Mouse (Mus musculus): Measurements from ENCODE around the gene Wdr24.
A peak's percentile ranks its signal among the peaks of the same experiment; 100 is the strongest.

Wdr24 gene

DNA sequence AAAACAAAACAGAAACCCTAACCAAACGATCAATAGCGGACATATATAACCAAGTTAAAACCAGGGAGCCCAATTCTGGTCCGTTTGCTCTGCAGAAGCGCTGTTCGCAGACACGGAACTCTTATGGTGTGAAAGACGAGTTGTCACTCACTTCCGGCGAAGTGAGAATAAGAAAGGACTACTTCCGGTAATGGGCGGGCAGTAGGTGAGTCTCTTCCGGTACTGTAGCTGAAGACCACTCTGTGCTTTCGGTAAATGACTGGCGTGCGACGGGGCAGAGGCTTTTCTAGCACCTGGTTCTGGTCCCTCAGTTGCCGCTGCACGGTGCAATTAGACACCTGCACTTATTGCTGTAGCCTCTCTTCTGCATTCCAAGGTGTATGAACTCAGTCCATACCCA lies at the start of gene Wdr24:
TSS of gene Wdr24 (plus strand) at position 176 of the 400 bp plus-strand sequence.
- no peaks in the 10 kb centered on the region for H3K36me3 ChIP-seq (ENCODE audit: control insufficient read depth, insufficient read depth, low read length, poor library complexity, severe bottlenecking)
- DNase-seq (ENCODE audit: low read depth, low spot score), result peak; percentile 90
- H3K27me3 ChIP-seq (ENCODE audit: control insufficient read depth, insufficient read depth, low read length, poor library complexity, severe bottlenecking), result no peaks in the 10 kb centered on the region; the same call in 1 of the 2 replicates

DNA sequence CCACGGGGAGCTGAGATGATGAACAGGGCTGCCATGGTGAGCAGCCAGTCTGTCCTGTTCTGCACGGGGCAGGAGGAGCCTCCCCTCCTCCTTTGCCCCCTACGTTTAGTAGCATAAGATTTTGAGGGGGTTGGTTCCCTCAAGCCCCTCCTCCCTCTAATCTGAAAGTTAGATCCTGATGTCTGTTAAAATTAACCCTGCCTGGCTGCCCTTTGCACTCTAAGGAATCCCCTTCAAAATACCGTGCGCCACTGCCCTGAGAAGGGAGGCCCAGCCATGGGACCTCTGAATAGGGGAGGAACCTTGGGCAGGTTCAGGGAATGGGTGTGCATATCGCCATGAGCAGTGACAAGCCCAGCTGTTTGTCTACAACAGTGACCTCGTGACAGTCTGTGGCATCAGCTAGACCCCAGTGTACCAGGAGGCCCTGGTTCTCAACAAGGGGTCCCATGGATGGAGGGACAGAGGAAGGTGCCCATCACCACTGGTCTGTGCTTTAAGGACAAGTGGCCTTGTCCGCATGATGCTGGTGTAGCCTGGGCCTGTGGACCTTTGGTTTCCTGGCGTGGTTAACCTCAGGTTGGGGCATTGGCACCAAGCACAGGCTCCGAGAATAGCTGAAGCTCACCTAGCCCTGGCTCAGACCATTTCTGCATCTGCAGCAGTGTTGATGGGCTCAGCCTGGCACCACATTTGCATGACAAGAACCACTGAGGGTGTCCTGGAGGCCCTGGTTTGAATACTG lies 47.9 kb upstream of the Wdr24 start:
- Histone ChIP-seq H3K36me3 (ENCODE audit: control insufficient read depth, insufficient read depth, low read length, poor library complexity, severe bottlenecking) (peaks cover 8% of the 10 kb centered on the region), H3K27me3 (ENCODE audit: control insufficient read depth, insufficient read depth, low read length, poor library complexity, severe bottlenecking) (no peaks in the 10 kb centered on the region; the same call in 1 of the 2 replicates)
- DNase-seq (ENCODE audit: low read depth, low spot score), result no peak

- DNase-seq (ENCODE audit: low read depth, low spot score), result no peak
- Histone ChIP-seq H3K27me3 (ENCODE audit: control insufficient read depth, insufficient read depth, low read length, poor library complexity, severe bottlenecking) (no peaks in the 10 kb centered on the region; the same call in 1 of the 2 replicates), H3K36me3 (ENCODE audit: control insufficient read depth, insufficient read depth, low read length, poor library complexity, severe bottlenecking) (peaks cover 13% of the 10 kb centered on the region)
Measured at GRCm38 (mm10) chr17:25777948-25778347, 45.5 kb upstream of the Wdr24 start.

DNA sequence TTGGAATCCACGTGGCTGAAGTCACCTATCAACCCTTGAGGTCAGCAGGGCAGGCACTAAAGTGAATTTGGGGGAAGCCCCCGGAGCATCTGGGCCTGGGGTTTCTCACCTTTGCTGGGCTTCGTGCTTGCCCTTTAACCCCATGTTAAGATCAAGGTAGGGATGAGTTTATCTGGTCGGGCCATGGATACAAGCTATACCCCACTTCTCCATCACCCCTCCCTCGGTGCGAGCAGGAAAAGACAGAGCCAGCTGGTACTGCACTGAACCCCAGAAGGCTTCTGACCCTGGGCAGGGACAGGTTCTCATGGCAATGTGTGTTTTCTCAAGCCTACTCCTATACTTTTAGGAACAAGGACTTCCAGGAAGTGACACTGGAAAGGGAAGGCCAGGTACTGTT lies 42.1 kb upstream of the Wdr24 start:
- Histone ChIP-seq H3K27me3 (ENCODE audit: control insufficient read depth, insufficient read depth, low read length, poor library complexity, severe bottlenecking) (no peaks in the 10 kb centered on the region), H3K36me3 (ENCODE audit: control insufficient read depth, insufficient read depth, low read length, poor library complexity, severe bottlenecking) (peaks cover 13% of the 10 kb centered on the region)
- no peak for DNase-seq (ENCODE audit: low read depth, low spot score)

DNA sequence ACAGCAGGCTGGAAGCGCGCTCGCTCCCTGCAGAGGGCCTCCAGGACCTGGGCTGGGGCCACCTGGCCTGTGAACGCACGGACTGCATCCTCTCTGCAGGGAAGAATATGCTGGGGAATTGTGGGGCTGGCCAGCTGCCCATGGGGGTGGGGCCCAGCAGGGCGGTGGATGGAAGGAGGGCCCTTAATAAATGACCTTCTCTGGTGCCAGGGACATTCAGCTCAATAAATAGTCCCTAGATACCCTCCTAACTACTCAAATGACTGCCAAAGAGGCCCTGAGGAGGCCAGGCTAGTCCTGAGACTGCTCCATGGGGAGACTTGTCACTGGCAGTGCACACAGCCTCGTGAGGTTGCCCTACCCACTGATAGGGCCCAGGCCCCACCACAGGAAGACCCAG lies 40.3 kb upstream of the Wdr24 start:
- no peak for DNase-seq (ENCODE audit: low read depth, low spot score)
- peaks cover 10% of the 10 kb centered on the region for H3K36me3 ChIP-seq (ENCODE audit: control insufficient read depth, insufficient read depth, low read length, poor library complexity, severe bottlenecking)
- H3K27me3 ChIP-seq (ENCODE audit: control insufficient read depth, insufficient read depth, low read length, poor library complexity, severe bottlenecking), result no peaks in the 10 kb centered on the region

DNA sequence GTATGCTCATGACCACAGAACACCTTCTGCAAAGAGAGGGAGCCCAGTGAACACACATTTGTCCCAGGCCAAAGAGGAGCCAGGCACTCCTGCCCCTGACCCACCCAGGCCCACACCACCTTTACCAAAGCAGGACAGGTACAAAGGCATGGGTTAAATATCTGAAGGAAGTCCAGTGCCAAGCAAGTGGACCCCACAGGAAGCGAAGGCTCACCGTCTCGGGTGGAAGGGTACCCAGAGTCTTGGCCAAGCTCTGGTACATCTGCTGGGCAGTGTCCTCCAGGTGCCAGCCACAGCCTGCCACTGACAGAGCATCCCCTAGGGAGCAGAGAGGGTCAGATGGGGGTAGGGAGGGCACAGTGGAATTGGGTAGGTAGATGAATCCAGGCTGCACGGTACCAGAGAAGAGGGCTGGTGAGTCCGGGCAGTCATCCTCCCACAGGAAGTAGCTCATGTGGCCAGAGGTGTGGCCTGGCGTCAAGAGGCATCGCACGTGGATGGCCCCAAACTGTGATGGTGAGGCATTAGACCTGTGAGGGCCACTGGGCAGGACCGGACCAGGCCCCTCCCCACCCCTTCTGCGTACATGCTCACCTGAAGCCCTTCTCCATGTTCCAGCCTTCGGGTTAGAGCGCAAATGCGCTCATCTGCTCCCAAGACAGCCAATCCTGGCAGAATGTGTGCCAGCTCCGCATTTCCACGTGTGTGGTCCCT lies 39.4 kb upstream of the Wdr24 start:
- DNase-seq (ENCODE audit: low read depth, low spot score), result no peak
- Histone ChIP-seq H3K36me3 (ENCODE audit: control insufficient read depth, insufficient read depth, low read length, poor library complexity, severe bottlenecking) (peaks cover 10% of the 10 kb centered on the region), H3K27me3 (ENCODE audit: control insufficient read depth, insufficient read depth, low read length, poor library complexity, severe bottlenecking) (no peaks in the 10 kb centered on the region)

GRCm38 (mm10) chr17:25785281-25785745 lies 38.1 kb upstream of the Wdr24 start, which contains the start of gene Haghl:
Haghl (minus strand) TSS chr17:25785673.
- peak; percentile 98 for DNase-seq (ENCODE audit: low read depth, low spot score)
- no peaks in the 10 kb centered on the region for H3K27me3 ChIP-seq (ENCODE audit: control insufficient read depth, insufficient read depth, low read length, poor library complexity, severe bottlenecking)

DNA sequence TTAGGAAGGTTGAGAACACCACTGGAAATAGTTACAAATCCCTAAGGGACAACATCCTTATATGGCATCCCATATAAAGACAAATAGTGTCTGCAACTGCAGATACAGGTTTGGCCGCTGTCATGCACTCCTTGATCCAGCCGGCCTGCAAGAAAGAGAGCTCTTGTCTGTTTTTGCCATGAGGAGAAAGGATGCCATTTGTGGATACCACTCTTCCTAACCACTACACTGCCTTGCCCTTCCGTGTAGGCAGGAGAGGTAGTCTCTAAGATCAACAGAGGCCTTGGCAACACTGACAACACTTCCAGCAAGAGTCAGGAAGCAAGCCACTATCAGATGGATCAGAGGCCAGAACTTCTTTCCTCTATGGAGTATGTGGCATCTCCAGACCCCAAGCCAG lies 37.1 kb upstream of the Wdr24 start, which contains the start of gene Ccdc78:
TSS of gene Ccdc78 (plus strand) at position 301 of the 400 bp plus-strand sequence.
- no peaks in the 10 kb centered on the region for H3K27me3 ChIP-seq (ENCODE audit: control insufficient read depth, insufficient read depth, low read length, poor library complexity, severe bottlenecking)
- peaks cover 4% of the 10 kb centered on the region for H3K36me3 ChIP-seq (ENCODE audit: control insufficient read depth, insufficient read depth, low read length, poor library complexity, severe bottlenecking)
- no peak for DNase-seq (ENCODE audit: low read depth, low spot score)

More at GRCm38 (mm10) chr17:25785281-25785745, 38.1 kb upstream of the Wdr24 start, which contains the start of gene Haghl:
- H3K36me3 ChIP-seq (ENCODE audit: control insufficient read depth, insufficient read depth, low read length, poor library complexity, severe bottlenecking), result peaks cover 9% of the 10 kb centered on the region

DNA sequence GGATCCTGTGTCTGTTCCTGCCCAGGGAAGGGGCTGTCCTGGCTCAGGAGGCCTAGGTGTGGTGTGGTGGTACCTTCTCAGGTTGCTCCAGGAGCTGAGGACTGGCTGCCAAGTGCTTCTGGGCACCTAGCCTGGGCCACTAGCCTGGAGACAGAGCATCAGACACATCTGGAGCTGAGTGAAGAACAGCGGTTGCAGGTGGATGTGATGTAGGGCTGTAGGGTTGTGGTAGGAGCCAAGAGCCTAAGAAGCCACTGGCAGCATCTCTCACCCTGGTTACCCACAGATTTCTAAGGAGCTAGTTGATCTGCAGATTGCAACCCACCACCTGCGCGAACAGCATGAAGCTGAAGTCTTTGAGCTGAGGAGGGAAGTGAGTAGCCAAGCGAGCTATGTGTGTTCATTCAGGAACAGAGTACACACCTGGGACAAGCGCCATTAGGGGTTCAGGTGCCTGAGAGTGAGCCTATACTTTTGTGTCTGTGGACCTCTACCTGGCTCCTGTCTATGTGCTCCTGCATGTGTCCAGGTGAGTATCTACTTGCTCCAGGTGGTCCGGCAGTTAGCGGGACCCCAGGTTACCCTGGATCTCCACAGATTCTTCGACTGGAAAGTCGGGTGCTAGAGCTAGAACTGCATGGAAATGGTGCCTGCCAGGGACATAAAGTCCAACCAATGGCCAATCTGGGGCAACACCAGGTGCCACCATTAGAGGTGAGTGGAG lies 36.5 kb upstream of the Wdr24 start:
- H3K36me3 ChIP-seq (ENCODE audit: control insufficient read depth, insufficient read depth, low read length, poor library complexity, severe bottlenecking), result peaks cover 4% of the 10 kb centered on the region
- no peaks in the 10 kb centered on the region for H3K27me3 ChIP-seq (ENCODE audit: control insufficient read depth, insufficient read depth, low read length, poor library complexity, severe bottlenecking)
- DNase-seq (ENCODE audit: low read depth, low spot score), result no peak

DNA sequence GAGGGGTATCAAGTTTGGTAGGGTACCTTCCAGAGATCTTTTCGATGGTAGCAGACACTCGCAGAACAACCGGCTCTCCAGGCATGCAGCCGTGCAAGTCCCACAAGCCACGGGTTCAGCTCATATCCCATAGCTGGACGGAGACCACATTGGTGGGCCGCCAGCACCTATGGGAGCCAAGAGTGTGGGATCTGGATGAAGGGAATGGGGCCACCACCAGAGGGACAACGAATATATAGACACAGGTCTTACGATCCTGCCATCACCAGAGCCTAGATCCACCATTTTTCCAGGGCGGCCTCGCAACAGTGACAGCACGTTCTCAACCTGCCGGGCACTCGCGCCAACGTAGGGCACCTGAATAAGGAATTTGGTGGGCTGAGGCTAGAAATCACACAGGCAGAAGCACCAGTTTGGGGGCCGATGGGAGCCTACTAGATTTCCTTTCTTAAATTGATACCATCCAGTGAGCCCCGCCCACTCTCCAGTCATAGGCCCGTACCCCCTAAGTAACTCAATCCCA lies 32.0 kb upstream of the Wdr24 start:
- Histone ChIP-seq H3K36me3 (ENCODE audit: control insufficient read depth, insufficient read depth, low read length, poor library complexity, severe bottlenecking) (peaks cover 3% of the 10 kb centered on the region; the same call in 1 of the 2 replicates), H3K27me3 (ENCODE audit: control insufficient read depth, insufficient read depth, low read length, poor library complexity, severe bottlenecking) (no peaks in the 10 kb centered on the region)
- DNase-seq (ENCODE audit: low read depth, low spot score), result no peak

DNA sequence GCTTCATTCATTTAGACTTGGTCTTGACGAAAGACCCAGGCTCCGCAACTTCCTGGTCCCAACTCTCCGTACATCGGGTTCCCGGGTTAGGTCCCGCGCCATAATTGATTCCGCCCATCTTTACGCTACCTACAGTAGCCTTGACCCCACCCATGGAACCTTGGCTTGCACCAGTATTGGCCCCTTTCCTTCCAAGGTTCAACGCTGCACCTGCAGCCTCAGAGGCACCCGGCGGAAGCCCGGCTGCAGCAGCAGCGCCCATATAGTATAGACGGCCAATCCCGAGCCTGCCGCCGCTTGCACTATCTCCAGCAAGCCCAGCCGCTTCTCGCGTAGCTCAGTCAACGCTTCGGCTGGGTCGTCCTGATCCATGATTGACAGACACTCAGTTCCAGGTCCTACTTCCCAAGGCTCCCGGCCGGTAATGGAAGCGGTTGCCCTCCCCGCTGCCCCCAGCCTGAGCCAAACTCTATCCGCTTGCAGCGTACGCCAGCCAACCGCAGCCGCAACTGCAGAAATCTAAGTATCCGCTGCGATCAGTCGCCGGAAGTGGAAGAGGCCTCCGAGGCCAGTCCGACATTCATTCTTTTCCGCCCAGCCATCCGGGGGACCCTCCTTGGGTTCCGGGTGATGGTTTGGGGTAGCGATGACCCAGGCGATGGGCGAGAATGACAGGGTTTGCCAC lies 31.4 kb upstream of the Wdr24 start:
- no peaks in the 10 kb centered on the region for H3K27me3 ChIP-seq (ENCODE audit: control insufficient read depth, insufficient read depth, low read length, poor library complexity, severe bottlenecking)
- H3K36me3 ChIP-seq (ENCODE audit: control insufficient read depth, insufficient read depth, low read length, poor library complexity, severe bottlenecking), result peaks cover 3% of the 10 kb centered on the region; the same call in 1 of the 2 replicates
- peak; percentile 86 for DNase-seq (ENCODE audit: low read depth, low spot score)

DNA sequence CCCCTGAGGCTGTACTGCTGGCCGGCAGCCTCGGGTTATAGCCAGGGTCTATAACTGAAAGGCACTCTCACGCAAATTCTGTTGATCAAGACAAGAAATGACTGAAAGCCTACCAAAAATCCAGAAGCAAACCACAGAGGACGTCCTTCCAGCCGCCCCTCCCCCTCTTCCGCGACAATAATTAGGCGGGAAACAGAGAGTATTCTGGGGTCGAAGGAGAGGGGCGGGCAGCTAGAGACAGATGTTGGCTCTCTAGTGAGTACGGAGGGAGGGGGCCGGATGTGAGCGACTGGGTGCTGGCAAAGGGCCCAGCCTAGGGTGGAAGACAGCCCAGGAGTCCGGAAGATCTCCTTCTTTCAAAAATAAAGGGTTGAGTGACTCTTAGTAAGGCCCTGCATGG lies 30.8 kb upstream of the Wdr24 start, which contains the start of gene Fam173a:
TSS of gene Fam173a (minus strand) at position 287 of the 400 bp plus-strand sequence.
- H3K27me3 ChIP-seq (ENCODE audit: control insufficient read depth, insufficient read depth, low read length, poor library complexity, severe bottlenecking), result no peaks in the 10 kb centered on the region
- peak; percentile 68 for DNase-seq (ENCODE audit: low read depth, low spot score)
- H3K36me3 ChIP-seq (ENCODE audit: control insufficient read depth, insufficient read depth, low read length, poor library complexity, severe bottlenecking), result peaks cover 3% of the 10 kb centered on the region; the same call in 1 of the 2 replicates

- Histone ChIP-seq H3K27me3 (ENCODE audit: control insufficient read depth, insufficient read depth, low read length, poor library complexity, severe bottlenecking) (no peaks in the 10 kb centered on the region), H3K36me3 (ENCODE audit: control insufficient read depth, insufficient read depth, low read length, poor library complexity, severe bottlenecking) (peaks cover 3% of the 10 kb centered on the region; the same call in 1 of the 2 replicates)
- DNase-seq (ENCODE audit: low read depth, low spot score), result no peak
Measured at GRCm38 (mm10) chr17:25794197-25794596, 29.2 kb upstream of the Wdr24 start.

DNA sequence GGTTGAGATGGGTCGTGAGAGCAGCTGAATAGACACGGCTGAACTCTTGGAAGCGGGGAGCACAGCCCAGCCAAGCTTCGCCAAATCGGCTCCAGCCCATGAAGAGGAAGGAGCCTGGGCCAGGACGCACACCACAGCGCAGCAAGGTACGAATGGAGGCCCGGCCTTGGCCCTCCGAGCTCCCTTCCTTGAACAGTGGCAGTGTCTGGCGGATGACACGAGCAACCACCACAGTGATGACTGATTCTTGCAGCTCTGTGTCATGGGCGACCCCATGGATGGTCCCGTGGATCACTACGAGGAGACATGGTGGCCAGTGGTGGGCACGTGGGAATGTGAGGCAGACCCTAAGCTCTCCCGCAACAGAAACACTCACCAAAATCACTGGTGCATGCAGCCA lies 28.4 kb upstream of the Wdr24 start:
- H3K36me3 ChIP-seq (ENCODE audit: control insufficient read depth, insufficient read depth, low read length, poor library complexity, severe bottlenecking), result no peaks in the 10 kb centered on the region
- DNase-seq (ENCODE audit: low read depth, low spot score), result no peak
- no peaks in the 10 kb centered on the region for H3K27me3 ChIP-seq (ENCODE audit: control insufficient read depth, insufficient read depth, low read length, poor library complexity, severe bottlenecking)
